Mouse (Mus musculus): ENCODE data around the gene Cnfn.
"Not testable (repeated sequence)": the region's sequence is repeated elsewhere in the genome, so short reads cannot be mapped to it uniquely, and the experiment has no call there.

Gene Cnfn

DNA sequence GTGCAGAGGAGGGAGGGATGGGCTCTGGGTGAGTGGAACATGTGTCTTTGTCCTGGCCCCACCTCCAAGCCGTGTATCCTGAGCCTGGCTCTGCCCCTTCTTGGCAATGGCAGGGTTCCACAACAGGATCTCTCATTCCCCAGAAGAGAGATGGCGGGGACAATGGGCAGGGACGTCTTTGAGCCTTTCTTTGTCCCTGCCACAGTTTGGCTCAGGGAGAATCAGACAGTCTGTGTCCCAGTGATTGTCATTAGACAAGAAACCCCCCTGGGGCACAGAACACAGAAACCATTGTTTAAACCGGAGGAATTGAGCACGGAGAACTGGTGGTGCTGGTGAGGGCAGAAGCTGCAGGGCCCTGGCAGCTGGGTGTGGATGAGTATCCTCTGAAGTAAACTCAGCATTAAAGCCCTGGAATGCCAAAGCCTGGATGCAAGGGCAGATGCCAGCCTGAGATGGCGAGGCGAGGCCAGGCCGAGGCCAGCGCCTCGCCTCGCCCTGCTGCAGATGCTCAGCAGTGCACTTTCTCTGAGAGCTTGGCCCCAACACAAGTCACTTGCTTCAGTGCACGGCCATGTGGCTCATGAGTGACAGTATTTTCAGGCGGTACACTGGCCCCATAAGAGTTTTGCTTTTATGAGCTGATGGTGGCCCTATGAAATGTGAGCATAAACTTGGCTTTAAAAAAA, 3.4 kb downstream of the Cnfn start:
- no peak for DNase-seq (ENCODE audit: low spot score)

DNA sequence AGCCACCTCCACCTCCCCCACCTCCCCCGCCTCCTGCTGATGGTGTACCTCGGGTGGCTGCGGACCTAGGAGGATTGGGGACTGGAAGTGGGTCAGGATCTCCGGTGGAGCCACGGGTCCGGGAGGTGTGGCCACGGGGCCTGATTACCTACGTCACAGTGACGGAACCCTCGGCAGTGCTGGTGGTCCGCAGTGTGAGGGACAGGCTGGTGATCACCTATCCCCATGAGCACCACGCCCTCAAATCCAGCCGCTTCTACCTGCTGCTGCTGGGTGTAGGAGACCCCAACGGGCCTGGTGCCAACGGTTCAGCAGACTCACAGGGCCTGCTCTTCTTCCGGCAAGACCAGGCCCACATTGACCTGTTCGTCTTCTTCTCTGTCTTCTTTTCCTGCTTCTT, 5.9 kb downstream of the Cnfn start:
- DNase-seq (ENCODE audit: low spot score) = no peak

DNA sequence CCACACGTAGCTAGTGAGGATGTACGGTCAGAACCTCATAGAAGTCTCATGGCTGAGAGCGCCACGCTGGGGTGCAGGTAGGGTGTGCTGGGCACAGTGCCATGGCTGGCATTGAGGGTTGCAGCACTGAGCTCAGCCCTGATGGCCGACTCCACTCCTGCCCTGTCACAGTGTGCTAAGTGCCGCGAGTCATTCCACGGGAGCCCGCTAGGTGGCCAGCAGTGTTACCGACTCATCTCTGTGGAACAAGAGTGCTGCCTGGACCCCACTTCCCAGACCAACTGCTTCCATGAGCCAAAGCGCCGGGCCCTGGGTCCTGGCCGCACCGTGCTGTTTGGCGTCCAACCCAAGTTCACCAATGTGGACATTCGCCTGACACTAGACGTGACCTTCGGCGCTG, 6.4 kb downstream of the Cnfn start:
- DNase-seq (ENCODE audit: low spot score) = no peak

DNA sequence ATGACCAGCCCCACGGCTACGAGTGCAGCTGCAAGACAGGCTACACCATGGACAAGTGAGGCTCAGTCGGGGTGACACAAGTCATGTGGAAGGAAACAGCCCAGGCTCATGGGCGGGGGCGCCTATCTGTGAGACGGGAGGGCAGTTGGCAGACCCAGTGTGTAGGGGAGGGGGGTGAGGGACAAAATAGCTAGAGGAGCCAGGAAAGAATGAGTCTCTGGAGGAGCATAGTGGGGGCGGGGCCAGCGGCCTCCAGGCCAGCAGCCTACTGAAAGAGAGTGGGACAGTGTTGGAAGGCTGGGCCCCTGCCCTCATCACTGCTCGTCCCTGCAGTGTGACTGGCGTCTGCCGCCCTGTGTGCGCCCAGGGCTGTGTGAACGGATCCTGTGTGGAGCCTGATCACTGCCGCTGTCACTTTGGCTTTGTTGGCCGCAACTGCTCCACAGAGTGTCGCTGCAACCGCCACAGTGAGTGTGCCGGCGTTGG, 10.8 kb downstream of the Cnfn start:
- no peak for DNase-seq (ENCODE audit: low spot score)

DNA sequence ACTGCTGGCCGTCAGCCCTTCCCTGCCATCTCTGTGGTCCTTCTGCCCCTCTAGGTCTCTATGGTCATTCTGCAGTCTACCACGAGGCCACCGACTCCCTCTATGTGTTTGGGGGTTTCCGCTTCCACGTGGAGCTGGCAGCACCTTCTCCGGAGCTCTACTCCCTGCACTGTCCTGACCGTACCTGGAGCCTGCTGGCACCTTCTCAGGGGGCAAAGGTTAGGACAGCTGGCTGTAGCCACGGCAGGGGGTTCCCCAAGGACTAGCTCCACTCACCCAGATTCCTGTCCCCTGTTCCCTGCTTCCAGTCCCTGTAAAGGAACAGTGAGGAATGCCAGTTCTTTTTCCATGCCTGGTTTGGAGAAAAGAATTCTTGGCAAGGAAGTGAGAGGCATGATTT, 20.7 kb downstream of the Cnfn start:
- DNase-seq (ENCODE audit: low spot score) = no peak

DNA sequence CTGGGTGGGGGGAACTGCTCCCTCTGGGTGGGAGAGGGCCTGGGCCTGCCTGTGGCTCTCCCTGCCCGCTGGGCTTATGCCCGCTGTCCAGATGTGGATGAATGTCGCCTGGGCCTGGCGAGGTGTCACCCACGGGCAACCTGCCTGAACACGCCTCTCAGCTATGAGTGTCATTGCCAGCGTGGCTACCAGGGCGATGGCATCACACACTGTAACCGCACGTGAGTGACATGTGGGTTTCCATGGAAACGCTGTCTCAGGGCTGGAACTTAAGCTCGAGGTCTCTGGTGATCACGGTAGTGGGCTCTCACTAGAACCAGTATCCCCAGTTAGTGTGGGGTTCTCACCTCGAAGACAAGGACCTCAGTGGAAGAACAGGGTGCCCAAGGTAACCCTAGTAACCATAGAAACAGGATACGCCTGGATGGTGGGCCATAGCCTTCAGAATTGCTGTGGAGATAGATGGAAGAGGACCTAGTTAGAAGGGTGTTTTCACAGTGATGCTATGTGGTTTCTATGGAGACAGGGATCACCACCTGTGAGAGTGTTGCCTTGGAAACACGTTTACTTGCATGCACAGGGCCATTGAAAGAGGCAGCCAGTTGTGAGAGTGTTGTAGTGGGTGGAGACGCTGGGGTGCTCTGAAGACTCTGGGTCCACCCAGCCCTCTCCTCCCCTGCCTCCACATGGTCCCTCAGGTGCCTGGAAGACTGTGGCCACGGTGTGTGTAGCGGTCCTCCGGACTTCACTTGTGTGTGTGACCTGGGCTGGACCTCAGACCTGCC, 28.3 kb downstream of the Cnfn start:
- DNase-seq (ENCODE audit: low spot score) = no peak

DNA sequence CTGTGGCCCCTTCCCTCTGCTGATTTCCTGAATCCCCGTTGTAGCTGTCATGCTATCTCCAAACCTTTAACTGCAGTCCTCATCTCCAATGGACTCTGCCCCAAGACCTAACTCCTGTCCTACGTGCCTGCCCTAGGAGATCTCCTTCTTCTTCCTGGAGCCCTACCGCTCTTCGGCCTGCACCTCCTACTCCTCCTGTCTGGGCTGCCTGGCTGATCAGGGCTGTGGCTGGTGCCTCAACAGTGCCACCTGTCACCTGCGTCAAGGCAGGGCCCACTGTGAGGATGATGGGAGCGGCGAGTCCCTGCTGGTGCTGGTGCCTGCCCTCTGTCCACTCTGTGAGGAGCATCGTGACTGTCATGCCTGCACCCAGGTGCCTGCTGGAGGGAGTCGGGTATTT, 30.2 kb downstream of the Cnfn start:
- DNase-seq (ENCODE audit: low spot score) = no peak

DNA sequence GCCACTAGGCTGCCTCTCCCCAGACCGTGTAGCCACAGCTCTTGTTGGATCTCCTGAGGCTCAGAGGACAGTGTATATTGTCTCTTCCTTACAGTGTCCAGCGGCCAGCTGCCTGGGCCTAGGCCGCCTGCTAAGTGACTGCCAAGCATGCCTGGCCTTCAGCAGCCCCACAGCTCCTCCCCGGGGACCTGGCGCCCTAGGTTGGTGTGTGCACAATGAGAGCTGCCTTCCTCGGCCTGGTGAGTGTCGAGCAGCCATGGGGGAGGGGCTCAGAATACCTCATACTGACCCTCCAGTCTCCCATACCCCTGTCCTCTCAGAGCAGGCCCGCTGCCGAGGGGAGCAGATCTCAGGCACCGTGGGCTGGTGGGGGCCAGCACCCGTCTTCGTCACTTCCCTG, 35.1 kb downstream of the Cnfn start:
- DNase-seq (ENCODE audit: low spot score) = no peak

DNA sequence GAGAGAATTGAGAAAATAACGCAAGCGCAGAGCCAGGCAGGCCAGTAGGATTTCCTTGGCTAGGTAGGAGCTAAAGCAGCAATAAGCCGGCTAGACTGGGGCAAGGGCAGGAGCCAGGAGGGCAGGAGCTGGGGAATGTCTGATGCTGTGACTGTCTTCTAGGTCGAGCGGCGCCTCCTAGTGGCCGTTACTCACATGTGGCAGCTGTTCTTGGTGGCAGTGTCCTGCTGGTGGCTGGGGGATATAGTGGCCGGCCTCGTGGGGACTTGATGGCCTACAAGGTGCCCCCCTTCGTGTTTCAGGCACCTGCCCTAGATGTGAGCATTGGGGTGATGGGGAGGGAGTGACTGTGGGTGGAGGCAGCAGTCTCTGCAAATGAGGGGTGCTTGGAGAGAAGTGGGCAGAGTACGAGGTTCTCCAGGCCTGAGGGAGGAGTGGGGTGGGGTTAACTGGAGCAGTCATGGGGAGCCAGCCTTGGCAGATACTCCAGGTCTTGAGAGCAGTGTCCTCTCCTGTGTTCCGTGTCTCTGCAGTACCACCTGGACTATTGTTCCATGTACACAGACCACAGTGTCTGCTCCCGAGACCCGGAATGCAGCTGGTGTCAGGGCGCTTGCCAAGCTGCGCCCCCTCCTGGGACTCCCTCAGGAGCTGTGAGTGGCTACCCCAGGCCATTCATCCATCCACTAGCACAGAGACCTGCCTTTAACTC, 35.8 kb downstream of the Cnfn start:
- no peak for DNase-seq (ENCODE audit: low spot score)

DNA sequence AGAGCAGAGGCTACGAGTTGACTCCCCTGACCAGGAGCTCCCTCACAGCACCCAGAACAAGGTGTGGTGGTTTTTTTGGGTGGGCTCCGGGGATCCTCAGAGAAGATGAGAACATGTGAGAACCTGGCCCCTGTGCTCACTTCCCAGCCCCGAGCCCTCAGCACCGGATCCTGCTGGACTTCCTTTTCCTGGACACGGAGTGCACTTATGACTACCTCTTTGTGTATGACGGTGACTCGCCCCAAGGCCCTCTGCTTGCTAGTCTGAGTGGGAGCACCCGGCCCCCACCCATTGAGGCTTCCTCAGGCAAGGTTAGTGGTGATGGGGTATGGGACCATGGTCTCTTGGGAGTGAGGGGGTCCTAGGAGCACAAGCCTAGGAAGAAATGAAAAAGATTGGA, 43.3 kb downstream of the Cnfn start:
- no peak for DNase-seq (ENCODE audit: low spot score)

DNA sequence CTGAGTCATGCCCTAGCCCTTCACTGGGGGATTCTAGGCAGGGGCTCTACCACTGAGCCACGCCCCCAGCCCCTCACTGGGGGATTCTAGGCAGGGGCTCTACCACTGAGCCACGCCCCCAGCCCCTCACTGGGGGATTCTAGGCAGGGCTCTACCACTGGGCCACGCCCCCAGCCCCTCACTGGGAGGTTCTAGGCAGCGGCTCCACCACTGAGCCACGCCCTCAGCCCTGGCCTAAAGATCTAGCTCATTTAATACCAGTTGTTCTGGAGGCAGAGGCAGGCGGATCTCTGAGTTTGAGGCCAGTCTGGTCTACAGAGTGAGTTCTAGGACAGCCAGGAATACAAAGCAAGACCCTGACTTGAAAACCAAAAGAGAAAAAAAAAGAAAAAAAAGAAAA, 44.1 kb downstream of the Cnfn start:
- not testable (repeated sequence) for DNase-seq (ENCODE audit: low spot score)

DNA sequence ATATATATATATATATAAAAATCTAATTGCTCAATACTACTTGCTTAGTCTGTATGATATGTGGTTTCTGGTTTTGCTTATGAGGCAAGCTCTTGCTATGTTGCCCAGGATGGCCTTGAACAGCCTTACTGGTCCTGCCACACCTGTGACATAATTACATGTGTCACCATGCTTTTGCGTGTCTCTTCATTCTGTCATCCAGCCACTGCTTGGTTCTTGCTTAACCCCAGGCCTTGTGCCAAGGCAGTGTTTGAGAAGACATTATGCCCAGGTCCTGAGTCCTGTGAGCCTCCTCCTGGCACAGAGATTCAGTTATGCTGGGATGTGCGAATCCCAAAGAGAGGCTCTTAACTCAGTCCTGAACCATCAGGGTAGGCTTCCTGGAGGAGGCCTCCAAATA, 46.3 kb downstream of the Cnfn start:
- no peak for DNase-seq (ENCODE audit: low spot score)

DNA sequence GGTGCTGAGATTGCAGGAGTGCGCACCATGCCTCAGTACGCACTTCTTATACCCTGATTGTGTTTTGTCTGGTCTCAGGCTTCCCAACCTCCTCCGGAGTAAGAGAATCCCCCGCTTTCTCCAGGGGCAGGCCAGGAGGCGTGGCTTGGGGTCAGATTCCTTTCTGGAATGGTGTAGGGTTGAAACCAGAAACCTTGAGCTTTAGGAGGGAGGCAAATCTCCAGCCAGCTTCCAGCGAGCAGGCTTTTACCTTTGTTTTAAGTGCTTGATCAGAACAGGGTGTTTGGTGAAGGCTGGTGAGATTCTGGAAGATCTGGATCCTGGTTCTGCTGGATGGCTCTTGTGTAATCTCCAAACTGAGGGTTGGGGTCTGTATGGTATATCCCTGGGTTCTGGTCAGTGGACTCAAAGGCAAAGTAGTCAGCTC, 47.5 kb downstream of the Cnfn start:
- DNase-seq (ENCODE audit: low spot score) = no peak

Measured in urinary bladder, postnatal 10 days (tissue).